Comparison of ENCODE assay signal across 8 mouse cellular contexts in genomic region chr14:55540067-55540786, GRCm38 (mm10). TPM values are rescaled to one million over a fixed set of nuclear protein-coding genes. Genes with fewer than 3 reads are reported as not detected.
DNase-seq lines count a peak whose midpoint lies in the region; ATAC-seq lines count a peak whose summit lies in the region.

Pck2 (plus strand) TSS chr14:55540266.

- ATAC-seq in frontal cortex, adult (ENCODE audit: low TSS enrichment) = peak; percentile 83
- ATAC-seq in hematopoietic stem cell, adult 5-6 weeks (replicated peaks in 1 of 2; ENCODE audit: insufficient read depth in 1 of 2, low FRiP score in 2 of 2, low TSS enrichment in 1 of 2, low read depth in 1 of 2, poor library complexity in 2 of 2, severe bottlenecking in 2 of 2) = peak; percentile 93 to 97

- peak; percentile 95 for DNase-seq in NIH3T3 (ENCODE audit: low read depth)
- DNase-seq in cerebellum, adult 8-10 months = peak; percentile 84
- peak; percentile 59 to 71 for DNase-seq in layer of hippocampus, postnatal 10 days (ENCODE audit: low spot score in 2 of 2)
- peak; percentile 96 for DNase-seq in lung, postnatal 10 days
- DNase-seq in ovary, postnatal 14 days (ENCODE audit: low spot score) = peak; percentile 71
- DNase-seq in urinary bladder, adult 2 months (ENCODE audit: low spot score) = peak; percentile 70

RNA-seq across cellular contexts. Expression of gene Pck2, which starts in this region (rescaled TPM):
- 50.8 and 58.0 TPM in 2 replicates for total RNA-seq in hematopoietic stem cell, adult 5-6 weeks (2017)
- 10 to 100 TPM; 20.4 to 21.4 TPM for total RNA-seq in layer of hippocampus, postnatal 10 days (2021)
- polyA plus RNA-seq in urinary bladder, adult 2 months (2012; rRNA removed) = 44.7 and 52.2 TPM in 2 replicates

Comparison
In these comparisons a context has a peak if more than half of its experiments do, and no peak if none do; other contexts are left out.
1. Peak in every context shown above with its lines: DNase-seq and ATAC-seq.